Mouse (Mus musculus) intestine, embryonic 16.5 days (tissue): ENCODE data around the gene Tspan18. TPM values are rescaled to one million over a fixed set of nuclear protein-coding genes. Genes with fewer than 3 reads are reported as not detected.
A peak's percentile ranks its signal among the peaks of the same experiment; 100 is the strongest.

Experiments
- ATAC-seq: fragments of 200-750 bp; cut with Nextera tagmentation; 2 replicates; pipeline ENCODE4 v1.8.0; 2017; ENCODE audit warnings: moderate TSS enrichment, moderate library complexity
- H3K27ac ChIP-seq: fragments of 300-500 bp; sonication (generic); 2 replicates; pipeline ENCODE4 v1.5.1; 2014; ENCODE audit warnings: mild to moderate bottlenecking, low read length
- H3K27me3 ChIP-seq: fragments of 300-500 bp; sonication (generic); replicated peaks from 2 replicates; pipeline ENCODE4 v1.6.1; 2014; ENCODE audit warnings: low read length, control low read depth, mixed read lengths; ENCODE audit not compliant: control insufficient read depth, insufficient read depth
- H3K36me3 ChIP-seq: fragments of 300-500 bp; sonication (generic); 2 replicates; pipeline ENCODE4 v1.6.1; 2014; ENCODE audit warnings: low read length, control low read depth; ENCODE audit not compliant: control insufficient read depth, insufficient read depth
- H3K4me1 ChIP-seq: fragments of 300-500 bp; sonication (generic); 2 replicates; pipeline ENCODE4 v1.6.1; 2014; ENCODE audit warnings: low read length, control low read depth, mixed read lengths; ENCODE audit not compliant: control insufficient read depth, insufficient read depth
- H3K4me2 ChIP-seq: fragments of 300-500 bp; sonication (generic); 2 replicates; pipeline ENCODE4 v1.6.1; 2014; ENCODE audit warnings: low read depth, low read length, control low read depth
- H3K4me3 ChIP-seq: fragments of 300-500 bp; sonication (generic); 2 replicates; pipeline ENCODE4 v1.5.1; 2014; ENCODE audit warnings: mild to moderate bottlenecking, low read length
- H3K9ac ChIP-seq: fragments of 300-500 bp; sonication (generic); 2 replicates; pipeline ENCODE4 v1.6.1; 2014; ENCODE audit warnings: low read depth, low read length
- H3K9me3 ChIP-seq: fragments of 300-500 bp; sonication (generic); 2 replicates; pipeline ENCODE4 v1.6.1; 2016; ENCODE audit warnings: low read length, control low read depth; ENCODE audit not compliant: control insufficient read depth
- WGBS: fragments of 180-500 bp; shearing (Covaris S2); extraction: QIAGEN DNeasy Blood & Tissue Kit; methylation state at CpG from one replicate; pipeline ENCODE4 v1.1.7; 2014; 5-methylcytosine and 5-hydroxymethylcytosine counted together
- polyA plus RNA-seq: library from polyadenylated mRNA; unstranded; fragments of >200 nt; fragmentation: Nextera tagmentation; extraction: Ambion mirVana; gene quantifications from 2 replicates; pipeline ENCODE4 v1.2.1, GENCODE M21; 2015

The Tspan18 gene
- polyA plus RNA-seq: 19.5 and 19.6 TPM in 2 replicates

- H3K4me1 ChIP-seq: peaks cover 11% of the 10 kb centered on the region
- H3K36me3 ChIP-seq: no peaks in the 10 kb centered on the region
- no peaks in the 10 kb centered on the region for H3K27me3 ChIP-seq
- under 1% methylated on average over 80 of the region's 95 CpGs for WGBS
- H3K9ac ChIP-seq: peak within 1 kb of the TSS; percentile 82
- peak within 1 kb of the TSS; percentile 94 for H3K4me2 ChIP-seq
- H3K27ac ChIP-seq: peak within 1 kb of the TSS; percentile 67
- H3K9me3 ChIP-seq: no peaks in the 10 kb centered on the region
- peak within 1 kb of the TSS; percentile 69 for H3K4me3 ChIP-seq
- peak; percentile 89 for ATAC-seq
Observed at GRCm38 (mm10) chr2:93333817-93334731, at the start of gene Tspan18. Gene Tspan18 (minus strand): TSS chr2:93334505.

- no peak overlapping the region for H3K27ac ChIP-seq
- H3K27me3 ChIP-seq: no peaks in the 10 kb centered on the region
- WGBS: 84% methylated on average over 5 of the region's 5 CpGs
- no peak overlapping the region for H3K9ac ChIP-seq
- no peaks in the 10 kb centered on the region for H3K36me3 ChIP-seq
- H3K4me1 ChIP-seq: 0 out of 2 replicates have a peak, but pooled peaks cover 10% of the 10 kb centered on the region
- no peak overlapping the region for H3K4me3 ChIP-seq
- ATAC-seq: no peak
- H3K4me2 ChIP-seq: no peak overlapping the region
- H3K9me3 ChIP-seq: no peaks in the 10 kb centered on the region
Observed at GRCm38 (mm10) chr2:93383831-93384230, 49.5 kb upstream of the Tspan18 start.

GRCm38 (mm10) chr2:93380680-93381089 is 46.4 kb upstream of the Tspan18 start:
- Histone ChIP-seq H3K9ac (no peak overlapping the region), H3K4me2 (no peak overlapping the region), H3K27me3 (no peaks in the 10 kb centered on the region), H3K4me3 (no peak overlapping the region), H3K9me3 (no peaks in the 10 kb centered on the region), H3K36me3 (no peaks in the 10 kb centered on the region), H3K27ac (no peak overlapping the region), H3K4me1 (peaks cover 15% of the 10 kb centered on the region; the same call in 1 of the 2 replicates)
- peak; percentile 49 for ATAC-seq
- WGBS: 18% methylated on average over 2 of the region's 2 CpGs

- Histone ChIP-seq H3K4me3 (no peak overlapping the region), H3K36me3 (no peaks in the 10 kb centered on the region), H3K27me3 (no peaks in the 10 kb centered on the region), H3K4me1 (peaks cover 15% of the 10 kb centered on the region; the same call in 1 of the 2 replicates), H3K27ac (no peak overlapping the region), H3K9ac (no peak overlapping the region), H3K4me2 (no peak overlapping the region), H3K9me3 (no peaks in the 10 kb centered on the region)
- no peak for ATAC-seq
- 43% methylated on average over 15 of the region's 15 CpGs for WGBS
Observed at GRCm38 (mm10) chr2:93377797-93378196, 43.5 kb upstream of the Tspan18 start.

GRCm38 (mm10) chr2:93377157-93377556 is 42.9 kb upstream of the Tspan18 start:
- no peak for ATAC-seq
- Histone ChIP-seq H3K4me3 (no peak overlapping the region), H3K36me3 (no peaks in the 10 kb centered on the region), H3K27me3 (no peaks in the 10 kb centered on the region), H3K9me3 (no peaks in the 10 kb centered on the region), H3K4me2 (no peak overlapping the region), H3K27ac (no peak overlapping the region), H3K9ac (no peak overlapping the region), H3K4me1 (peaks cover 17% of the 10 kb centered on the region)
- WGBS: 98% methylated on average over 3 of the region's 3 CpGs

GRCm38 (mm10) chr2:93372872-93373271 is 38.6 kb upstream of the Tspan18 start:
- peak; percentile 52; the same call in 1 of the 2 replicates for ATAC-seq
- Histone ChIP-seq H3K9ac (no peak overlapping the region), H3K4me1 (peaks cover 4% of the 10 kb centered on the region), H3K9me3 (no peaks in the 10 kb centered on the region), H3K27ac (no peak overlapping the region), H3K4me3 (no peak overlapping the region), H3K36me3 (no peaks in the 10 kb centered on the region), H3K4me2 (no peak overlapping the region), H3K27me3 (no peaks in the 10 kb centered on the region)
- WGBS: 81% methylated on average over 10 of the region's 10 CpGs

GRCm38 (mm10) chr2:93372097-93372571 is 37.8 kb upstream of the Tspan18 start:
- Histone ChIP-seq H3K27ac (no peak overlapping the region), H3K4me3 (no peak overlapping the region), H3K9ac (no peak overlapping the region), H3K9me3 (no peaks in the 10 kb centered on the region), H3K4me1 (peaks cover 3% of the 10 kb centered on the region; the same call in 1 of the 2 replicates), H3K4me2 (no peak overlapping the region), H3K27me3 (no peaks in the 10 kb centered on the region), H3K36me3 (no peaks in the 10 kb centered on the region)
- WGBS: 21% methylated on average over 2 of the region's 6 CpGs
- peak; percentile 47; the same call in 1 of the 2 replicates for ATAC-seq

GRCm38 (mm10) chr2:93368954-93369353 is 34.6 kb upstream of the Tspan18 start:
- H3K27me3 ChIP-seq: no peaks in the 10 kb centered on the region
- 64% methylated on average over 8 of the region's 8 CpGs for WGBS
- ATAC-seq: no peak

GRCm38 (mm10) chr2:93367962-93368361 is 33.7 kb upstream of the Tspan18 start:
- no peaks in the 10 kb centered on the region for H3K9me3 ChIP-seq
- no peak overlapping the region for H3K9ac ChIP-seq
- peaks cover 12% of the 10 kb centered on the region for H3K4me1 ChIP-seq
- H3K4me2 ChIP-seq: no peak overlapping the region
- H3K4me3 ChIP-seq: no peak overlapping the region
- no peaks in the 10 kb centered on the region for H3K27me3 ChIP-seq
- no peak overlapping the region for H3K27ac ChIP-seq
- H3K36me3 ChIP-seq: no peaks in the 10 kb centered on the region
- 61% methylated on average over 6 of the region's 6 CpGs for WGBS
- no peak for ATAC-seq

More at GRCm38 (mm10) chr2:93368954-93369353, 34.6 kb upstream of the Tspan18 start:
- H3K9me3 ChIP-seq: no peaks in the 10 kb centered on the region
- H3K27ac ChIP-seq: no peak overlapping the region
- no peak overlapping the region for H3K4me2 ChIP-seq
- peaks cover 12% of the 10 kb centered on the region for H3K4me1 ChIP-seq
- no peak overlapping the region for H3K4me3 ChIP-seq
- no peaks in the 10 kb centered on the region for H3K36me3 ChIP-seq
- H3K9ac ChIP-seq: no peak overlapping the region
